Comparison of ENCODE assay signal across 8 mouse cellular contexts in the genomic region with DNA sequence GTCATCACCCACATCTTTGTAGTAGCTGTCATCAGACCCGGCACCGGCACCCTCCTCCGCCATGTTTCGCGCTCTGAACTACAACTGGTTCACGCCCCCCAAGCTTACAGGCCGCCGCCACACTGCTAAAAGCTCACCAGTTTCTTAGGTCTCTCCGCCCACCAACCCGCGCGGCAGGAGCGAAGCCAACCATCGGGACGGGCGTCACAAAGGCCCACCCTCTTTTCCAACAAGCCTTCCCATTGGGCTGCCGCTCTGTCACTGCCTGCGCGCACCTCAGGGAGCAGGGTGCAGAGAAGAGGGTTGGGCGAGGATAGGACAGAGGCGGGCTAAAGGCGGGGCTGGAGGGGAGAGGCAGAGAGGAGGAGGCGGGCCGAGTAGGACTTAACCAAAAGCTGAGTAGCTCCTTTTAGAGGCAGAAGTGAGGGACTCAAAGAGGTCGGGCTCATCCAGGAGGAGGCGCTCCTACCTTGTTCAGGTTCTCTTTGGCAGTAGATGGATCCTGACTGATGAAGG. TPM values are rescaled to one million over a fixed set of nuclear protein-coding genes. Genes with fewer than 3 reads are reported as not detected.
A peak's percentile ranks its signal among the peaks of the same experiment; 100 is the strongest.
DNase-seq lines count a peak whose midpoint lies in the region; ATAC-seq lines count a peak whose summit lies in the region.

Gene Haus7 (minus strand): TSS at position 168 of the 516 bp plus-strand sequence.

- 0 out of 2 replicates have a peak, but pooled peaks cover 5% of the 10 kb centered on the region for H3K36me3 ChIP-seq in heart, embryonic 14.5 days (ENCODE audit: control insufficient read depth, insufficient read depth, low read length)
- H3K36me3 ChIP-seq in liver, embryonic 13.5 days = no peaks in the 10 kb centered on the region
- no peaks in the 10 kb centered on the region for H3K36me3 ChIP-seq in stomach, embryonic 16.5 days (ENCODE audit: control insufficient read depth, insufficient read depth, low read length)

- 22% methylated on average over 26 of the region's 26 CpGs for WGBS in heart, embryonic 14.5 days
- 20% methylated on average over 26 of the region's 26 CpGs for WGBS in liver, embryonic 13.5 days (ENCODE audit: insufficient replicate concordance)
- 13% methylated on average over 26 of the region's 26 CpGs for WGBS in stomach, embryonic 16.5 days

- peak within 1 kb of the TSS; percentile 67 for H3K4me2 ChIP-seq in heart, embryonic 14.5 days (ENCODE audit: low read length)
- peak within 1 kb of the TSS; percentile 70 for H3K4me2 ChIP-seq in liver, embryonic 13.5 days
- peak within 1 kb of the TSS; percentile 67 for H3K4me2 ChIP-seq in stomach, embryonic 16.5 days (ENCODE audit: low read depth, low read length)

- H3K9ac ChIP-seq in heart, embryonic 14.5 days (ENCODE audit: low read length) = peak within 1 kb of the TSS; percentile 69
- peak within 1 kb of the TSS; percentile 75 for H3K9ac ChIP-seq in liver, embryonic 13.5 days
- peak within 1 kb of the TSS; percentile 70 for H3K9ac ChIP-seq in stomach, embryonic 16.5 days (ENCODE audit: low read length)

- ATAC-seq in CD4-positive, CD25-positive, alpha-beta regulatory T cell, adult 4 months = peak; percentile 98
- ATAC-seq in heart, embryonic 14.5 days (ENCODE audit: insufficient number of reproducible peaks, insufficient read depth, low FRiP score, low read depth) = peak; percentile 100
- ATAC-seq in liver, embryonic 13.5 days (ENCODE audit: low read depth) = peak; percentile 100
- ATAC-seq in stomach, embryonic 16.5 days (ENCODE audit: insufficient read depth, low FRiP score) = peak; percentile 100

- DNase-seq in c-Kit-negative CD71-positive TER-119-positive erythroid progenitor cells, embryonic 14.5 days (ENCODE audit: low read depth, low spot score) = peak; percentile 74
- DNase-seq in fibroblast of lung, adult 2 months (ENCODE audit: low read depth) = peak; percentile 90
- DNase-seq in kidney, postnatal 14 days = peak; percentile 94
- DNase-seq in liver, embryonic 13.5 days = peak; percentile 92
- DNase-seq in neural tube, embryonic 10.5 days (ENCODE audit: extremely low spot score, low spot score) = peak; percentile 77

- peak within 1 kb of the TSS; percentile 48 to 74 for H3K4me3 ChIP-seq in heart, embryonic 14.5 days (ENCODE audit: control insufficient read depth in 1 of 2, insufficient read depth in 1 of 2, low read depth in 1 of 2, low read length in 2 of 2)
- H3K4me3 ChIP-seq in liver, embryonic 13.5 days (replicated peaks) = peak within 1 kb of the TSS; percentile 69
- H3K4me3 ChIP-seq in stomach, embryonic 16.5 days (replicated peaks; ENCODE audit: low read length) = peak within 1 kb of the TSS; percentile 59

- H3K27ac ChIP-seq in heart, embryonic 14.5 days (replicated peaks in 1 of 2; ENCODE audit: control insufficient read depth in 1 of 2, insufficient read depth in 1 of 2, low read depth in 2 of 2, low read length in 2 of 2) = peak within 1 kb of the TSS in 1 of 2 experiments; percentile 25; a peak in 1 of 4 replicates
- H3K27ac ChIP-seq in liver, embryonic 13.5 days = no peak within 1 kb of the TSS
- no peak within 1 kb of the TSS for H3K27ac ChIP-seq in stomach, embryonic 16.5 days (ENCODE audit: low read length)

- no peaks in the 10 kb centered on the region for H3K9me3 ChIP-seq in heart, embryonic 14.5 days (ENCODE audit: control insufficient read depth, low read length)
- H3K9me3 ChIP-seq in liver, embryonic 13.5 days (replicated peaks) = no peaks in the 10 kb centered on the region
- H3K9me3 ChIP-seq in stomach, embryonic 16.5 days (replicated peaks; ENCODE audit: control insufficient read depth, low read length) = no peaks in the 10 kb centered on the region

- no peaks in the 10 kb centered on the region for H3K27me3 ChIP-seq in heart, embryonic 14.5 days (ENCODE audit: control insufficient read depth, insufficient read depth, low read length)
- H3K27me3 ChIP-seq in liver, embryonic 13.5 days = no peaks in the 10 kb centered on the region
- no peaks in the 10 kb centered on the region for H3K27me3 ChIP-seq in stomach, embryonic 16.5 days (ENCODE audit: control insufficient read depth, insufficient read depth, low read length)

- H3K4me1 ChIP-seq in heart, embryonic 14.5 days (ENCODE audit: control insufficient read depth in 2 of 2, insufficient read depth in 2 of 2, low read length in 2 of 2) = peaks cover 0 to 3% of the 10 kb centered on the region in 2 experiments; a peak in 3 of 4 replicates
- H3K4me1 ChIP-seq in liver, embryonic 13.5 days (replicated peaks) = peaks cover 8% of the 10 kb centered on the region
- H3K4me1 ChIP-seq in stomach, embryonic 16.5 days (ENCODE audit: control insufficient read depth, insufficient read depth, low read length) = 0 out of 2 replicates have a peak, but pooled peaks cover 5% of the 10 kb centered on the region

RNA-seq across cellular contexts. Expression of gene Haus7, which starts in this region (rescaled TPM):
- 10 to 100 TPM; 23.5 to 27.7 TPM for polyA plus RNA-seq in CD4-positive, CD25-positive, alpha-beta regulatory T cell, adult 4 months (2017; shearing (Covaris generic))
- polyA plus RNA-seq in heart, embryonic 14.5 days (2014; fragmentation: Nextera tagmentation; extraction: Ambion mirVana) = 42.0 and 43.2 TPM in 2 replicates
- polyA plus RNA-seq in liver, embryonic 13.5 days (2015; fragmentation: Nextera tagmentation; extraction: Ambion mirVana) = 50.6 and 51.9 TPM in 2 replicates
- 49.6 and 50.9 TPM in 2 replicates for polyA plus RNA-seq in stomach, embryonic 16.5 days (2015; fragmentation: Nextera tagmentation; extraction: Ambion mirVana)
